Mouse (Mus musculus): Measurements from ENCODE around the gene Ptprg. TPM values are rescaled to one million over a fixed set of nuclear protein-coding genes. Genes with fewer than 3 reads are reported as not detected.

Ptprg gene
- polyA plus RNA-seq (2012): 0.11 TPM in 1 of 2 replicates, not detected in the other

DNA sequence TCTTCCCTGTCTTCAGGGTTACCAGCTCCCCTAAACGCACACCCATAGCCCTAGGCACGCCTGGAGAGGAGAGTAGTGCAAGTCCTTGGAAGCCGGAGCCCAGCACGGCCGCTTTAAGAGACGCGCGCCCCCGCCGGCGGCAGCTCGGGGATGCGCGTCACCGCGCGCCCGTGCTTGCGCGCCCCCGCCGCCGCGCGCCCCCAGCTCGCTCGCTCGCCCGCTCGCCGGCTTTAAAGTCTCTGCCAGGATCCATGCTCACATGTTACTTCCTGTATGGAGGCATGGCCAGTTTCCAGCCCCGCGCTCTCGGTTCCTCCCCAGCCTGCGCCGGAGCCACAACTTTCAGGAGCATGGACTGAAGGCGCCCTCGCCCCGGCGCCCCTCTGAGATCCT, at the start of gene Ptprg:
Ptprg (plus strand) TSS at position 260 of the 393 bp plus-strand sequence.

DNA sequence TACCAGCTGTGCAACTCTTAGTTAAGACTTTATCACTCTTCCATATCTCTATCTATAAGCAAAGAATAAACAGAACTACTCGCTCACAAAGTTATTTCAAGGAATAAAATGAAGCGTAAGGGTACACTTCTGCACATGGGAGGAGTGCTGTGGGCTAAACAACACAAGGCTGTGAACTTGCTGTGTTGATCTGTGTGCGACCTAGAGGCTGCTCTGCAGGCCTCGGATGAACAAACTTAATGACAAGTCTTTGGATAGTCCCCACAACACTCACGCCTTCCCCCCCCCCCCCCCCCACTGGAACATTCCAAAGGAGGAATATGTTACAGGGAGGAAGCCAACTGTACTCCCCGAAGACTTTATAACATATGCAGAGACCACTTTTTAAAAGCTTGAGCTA, 730.3 kb downstream of the Ptprg start, which contains the start of gene Gm49355:
Gm49355 (plus strand) TSS at position 336 of the 400 bp plus-strand sequence.

DNA sequence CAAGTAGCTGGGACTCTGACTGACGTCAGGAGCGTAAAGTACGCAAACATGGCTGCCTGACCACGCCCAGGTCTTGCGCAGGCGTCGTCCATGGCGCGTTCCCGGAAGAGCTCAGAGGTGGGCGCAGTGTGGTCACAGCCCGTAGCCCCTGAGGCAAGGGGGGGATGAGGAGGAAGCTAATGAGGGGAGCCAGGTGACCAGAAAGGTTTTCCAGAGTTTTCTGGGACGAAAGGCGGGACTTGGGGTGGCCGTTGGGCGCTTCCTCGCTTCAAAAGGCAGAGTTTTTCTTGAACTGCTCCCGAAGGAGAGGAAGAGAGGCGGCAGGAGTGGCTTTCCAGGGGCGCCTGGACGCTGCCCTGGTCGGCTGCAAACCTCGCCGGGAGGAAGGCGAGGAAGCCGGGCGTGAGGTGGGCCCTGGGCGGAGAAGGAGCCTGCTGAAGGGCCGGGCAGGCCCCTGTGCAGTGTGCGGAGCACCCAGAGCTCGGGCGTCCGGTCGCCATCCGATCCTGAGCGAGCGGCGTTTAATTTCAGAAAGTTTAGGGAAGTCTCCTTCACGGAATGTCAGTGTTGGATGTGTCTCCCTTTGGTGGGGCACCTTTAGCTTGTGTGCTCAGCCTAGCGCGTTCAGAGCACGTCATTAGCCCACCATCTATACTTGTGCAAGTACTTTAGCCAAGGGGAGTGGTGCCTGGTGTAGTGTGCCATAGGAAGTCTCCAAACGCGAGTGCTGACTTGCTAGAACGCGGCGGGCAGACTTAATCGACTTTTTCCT, 731.0 kb downstream of the Ptprg start, which contains the start of gene 3830406C13Rik:
3830406C13Rik (plus strand) TSS at position 33 of the 772 bp plus-strand sequence.

Other genes starting within 250 kb of the Ptprg start
- 0.45 and 0.94 TPM in 2 replicates for gene Gm3839, start 196.8 kb upstream of the Ptprg start, polyA plus RNA-seq (2012)

All from megakaryocyte-erythroid progenitor cell, adult 5 weeks (primary cell).